Mouse (Mus musculus): ENCODE results near the gene Platr17. TPM values are rescaled to one million over a fixed set of nuclear protein-coding genes. Genes with fewer than 3 reads are reported as not detected.

Gene Platr17
- polyA plus RNA-seq (2021; fragmentation: Nextera tagmentation): 0.60 and 0.75 TPM in 2 replicates
- long read RNA-seq, experiment 1, partial matches to known transcripts: 0 of 1 reads
- long read RNA-seq, experiment 1, other reads (novel, unspliced or antisense): 1 of 1 reads
- long read RNA-seq, experiment 2: 0 reads

GRCm38 (mm10) chr17:33904835-33905234 is at the start of gene Platr17:
TSS of gene Platr17 (plus strand) at chr17:33905135.

GRCm38 (mm10) chr17:33873537-33873936 is 31.4 kb upstream of the Platr17 start, which contains the start of gene Gm7029:
TSS of gene Gm7029 (plus strand) at chr17:33873837.

GRCm38 (mm10) chr17:33890533-33891059 is 14.3 kb upstream of the Platr17 start, which contains the start of gene Kifc1:
TSS of gene Kifc1 (minus strand) at chr17:33890661.

GRCm38 (mm10) chr17:33909077-33909868 is 4.3 kb downstream of the Platr17 start, which contains the start of gene Daxx:
TSS of gene Daxx (plus strand) at chr17:33909414.

GRCm38 (mm10) chr17:33915671-33916250 is 10.8 kb downstream of the Platr17 start, which contains the start of the genes Tapbp and Zbtb22:
TSS of gene Tapbp (plus strand) at chr17:33915899.
TSS of gene Zbtb22 (plus strand) at chr17:33915904.

GRCm38 (mm10) chr17:33929371-33930279 is 24.7 kb downstream of the Platr17 start, which contains the start of gene Rgl2:
TSS of gene Rgl2 (plus strand) at chr17:33929543.

GRCm38 (mm10) chr17:33940206-33940805 is 35.4 kb downstream of the Platr17 start, which contains the start of the genes Pfdn6 and Wdr46:
TSS of gene Pfdn6 (minus strand) at chr17:33940343.
TSS of gene Wdr46 (plus strand) at chr17:33940660.

GRCm38 (mm10) chr17:33951021-33951946 is 46.3 kb downstream of the Platr17 start, which contains the start of gene B3galt4:
TSS of gene B3galt4 (minus strand) at chr17:33951488.

GRCm38 (mm10) chr17:33955555-33956214 is 50.8 kb downstream of the Platr17 start, which contains the start of the genes Vps52 and Rps18:
TSS of gene Vps52 (plus strand) at chr17:33955812.
TSS of gene Rps18 (minus strand) at chr17:33956001.

Small RNA genes within 50 kb of the gene (microRNA-seq; reads per million reads assigned to microRNA genes)
- not detected for gene Gm27740

Other genes with a start within 250 kb of the Platr17 start
- gene Hnrnpm, start 218.3 kb upstream of the Platr17 start, polyA plus RNA-seq (2021; fragmentation: Nextera tagmentation): 45.8 and 55.2 TPM in 2 replicates
- 33.7 and 36.0 TPM in 2 replicates for gene March2, start 186.5 kb upstream of the Platr17 start, polyA plus RNA-seq (2021; fragmentation: Nextera tagmentation)
- gene Rab11b, start 144.6 kb upstream of the Platr17 start, polyA plus RNA-seq (2021; fragmentation: Nextera tagmentation): 642 and 757 TPM in 2 replicates
- 4.1 and 4.8 TPM in 2 replicates for gene Angptl4, start 123.3 kb upstream of the Platr17 start, polyA plus RNA-seq (2021; fragmentation: Nextera tagmentation)
- 18.6 and 21.5 TPM in 2 replicates for gene Kank3, start 94.6 kb upstream of the Platr17 start, polyA plus RNA-seq (2021; fragmentation: Nextera tagmentation)
- 3,625 and 3,721 TPM in 2 replicates for gene Rps28, start 80.6 kb upstream of the Platr17 start, polyA plus RNA-seq (2021; fragmentation: Nextera tagmentation)
- gene Ndufa7, start 80.6 kb upstream of the Platr17 start, polyA plus RNA-seq (2021; fragmentation: Nextera tagmentation): 965 and 1,137 TPM in 2 replicates
- gene Cd320, start 62.0 kb upstream of the Platr17 start, polyA plus RNA-seq (2021; fragmentation: Nextera tagmentation): 51.3 and 62.0 TPM in 2 replicates
- not detected in 2 replicates for gene Gm7029, start 31.3 kb upstream of the Platr17 start, polyA plus RNA-seq (2021; fragmentation: Nextera tagmentation)
- 0.51 TPM in 1 of 2 replicates, not detected in the other for gene Kifc1, start 14.5 kb upstream of the Platr17 start, polyA plus RNA-seq (2021; fragmentation: Nextera tagmentation)
- gene Daxx, start 4.3 kb downstream of the Platr17 start, polyA plus RNA-seq (2021; fragmentation: Nextera tagmentation): 18.8 and 19.0 TPM in 2 replicates
- gene Tapbp, start 10.8 kb downstream of the Platr17 start, polyA plus RNA-seq (2021; fragmentation: Nextera tagmentation): 28.3 and 30.0 TPM in 2 replicates
- gene Zbtb22, start 10.8 kb downstream of the Platr17 start, polyA plus RNA-seq (2021; fragmentation: Nextera tagmentation): 4.5 and 4.6 TPM in 2 replicates
- 4.3 and 4.4 TPM in 2 replicates for gene Rgl2, start 24.4 kb downstream of the Platr17 start, polyA plus RNA-seq (2021; fragmentation: Nextera tagmentation)
- 105 and 106 TPM in 2 replicates for gene Pfdn6, start 35.2 kb downstream of the Platr17 start, polyA plus RNA-seq (2021; fragmentation: Nextera tagmentation)
- 5.0 and 6.5 TPM in 2 replicates for gene Wdr46, start 35.5 kb downstream of the Platr17 start, polyA plus RNA-seq (2021; fragmentation: Nextera tagmentation)
- gene B3galt4, start 46.4 kb downstream of the Platr17 start, polyA plus RNA-seq (2021; fragmentation: Nextera tagmentation): 2.0 and 2.1 TPM in 2 replicates
- 48.0 and 48.1 TPM in 2 replicates for gene Vps52, start 50.7 kb downstream of the Platr17 start, polyA plus RNA-seq (2021; fragmentation: Nextera tagmentation)
- 812 and 816 TPM in 2 replicates for gene Rps18, start 50.9 kb downstream of the Platr17 start, polyA plus RNA-seq (2021; fragmentation: Nextera tagmentation)
- gene H2-K1, start 95.2 kb downstream of the Platr17 start, polyA plus RNA-seq (2021; fragmentation: Nextera tagmentation): 37.2 and 44.8 TPM in 2 replicates
- gene Ring1, start 119.5 kb downstream of the Platr17 start, polyA plus RNA-seq (2021; fragmentation: Nextera tagmentation): 3.7 TPM in 2 replicates
- 42.0 and 44.5 TPM in 2 replicates for gene H2-Ke6, start 122.9 kb downstream of the Platr17 start, polyA plus RNA-seq (2021; fragmentation: Nextera tagmentation)
- gene Slc39a7, start 126.5 kb downstream of the Platr17 start, polyA plus RNA-seq (2021; fragmentation: Nextera tagmentation): 68.1 and 70.9 TPM in 2 replicates
- 10.4 and 11.9 TPM in 2 replicates for gene Rxrb, start 126.7 kb downstream of the Platr17 start, polyA plus RNA-seq (2021; fragmentation: Nextera tagmentation)
- gene Col11a2, start 134.3 kb downstream of the Platr17 start, polyA plus RNA-seq (2021; fragmentation: Nextera tagmentation): 0.26 and 0.31 TPM in 2 replicates
- 1.9 TPM in 2 replicates for gene H2-Oa, start 187.2 kb downstream of the Platr17 start, polyA plus RNA-seq (2021; fragmentation: Nextera tagmentation)
- 41.6 and 44.5 TPM in 2 replicates for gene H2-DMa, start 214.4 kb downstream of the Platr17 start, polyA plus RNA-seq (2021; fragmentation: Nextera tagmentation)
- 39.6 and 50.6 TPM in 2 replicates for gene Brd2, start 217.5 kb downstream of the Platr17 start, polyA plus RNA-seq (2021; fragmentation: Nextera tagmentation)
- 0.23 and 0.52 TPM in 2 replicates for gene H2-DMb2, start 238.2 kb downstream of the Platr17 start, polyA plus RNA-seq (2021; fragmentation: Nextera tagmentation)
- gene H2-DMb1, start 247.9 kb downstream of the Platr17 start, polyA plus RNA-seq (2021; fragmentation: Nextera tagmentation): 4.0 and 6.9 TPM in 2 replicates

All from layer of hippocampus, adult 6 months (tissue).